18 mouse cellular contexts compared by ENCODE assay signal in the genomic region with DNA sequence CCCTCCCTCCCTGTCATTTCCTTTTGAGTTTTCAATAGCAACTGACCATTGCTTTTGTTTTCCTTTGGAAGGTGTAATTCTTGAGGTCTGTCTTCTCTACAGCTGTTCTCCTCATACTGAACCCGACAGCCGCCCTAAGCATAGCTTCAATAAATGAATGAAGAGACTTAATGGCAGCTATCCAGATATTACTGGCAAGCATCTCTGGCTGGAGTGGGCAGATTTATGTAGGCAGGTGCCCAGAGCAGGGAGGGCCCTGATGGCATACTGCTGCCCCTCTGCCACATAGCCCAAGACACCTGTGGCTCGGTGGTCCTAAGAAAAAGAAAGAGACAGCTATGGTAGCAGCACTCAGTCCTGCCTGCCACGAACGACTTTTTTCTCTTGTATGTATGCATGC. TPM values are rescaled to one million over a fixed set of nuclear protein-coding genes. Genes with fewer than 3 reads are reported as not detected.
"Had no signal": no experiment of that assay in that cellular context is flagged by ENCODE, and none has a peak within 500 bp of the region (broad histone marks: within the 10 kb centered on the region; RNA-seq: fewer than 3 reads in every experiment).

No protein-coding gene starts in this region.

- DNase-seq: lung, adult 18-20 months; lung, postnatal 14 days; lung, postnatal 36 days; right cerebral cortex, adult 18-20 months; right cerebral cortex, postnatal 25 days; right cerebral cortex, postnatal 4 days; spleen, adult 18-20 months; thymus, adult 18-20 months; thymus, postnatal 14 days; thymus, postnatal 36 days had no signal

- H3K27ac ChIP-seq: lung, embryonic 15.5 days; macrophage; midbrain, embryonic 13.5 days; midbrain, embryonic 15.5 days; neural tube, embryonic 12.5 days had no signal

- H3K27me3 ChIP-seq: lung, embryonic 15.5 days; midbrain, embryonic 13.5 days; midbrain, embryonic 15.5 days; neural tube, embryonic 12.5 days had no signal

- ATAC-seq: lung, postnatal 0 days; midbrain, embryonic 13.5 days; midbrain, embryonic 15.5 days had no signal

- H3K4me1 ChIP-seq: lung, embryonic 15.5 days; megakaryocyte, embryonic 14.5 days had no signal

- H3K9me3 ChIP-seq: lung, embryonic 15.5 days; megakaryocyte, embryonic 14.5 days; midbrain, embryonic 13.5 days; midbrain, embryonic 15.5 days; neural tube, embryonic 12.5 days had no signal

- H3K9ac ChIP-seq: lung, embryonic 15.5 days; midbrain, embryonic 13.5 days; midbrain, embryonic 15.5 days; neural tube, embryonic 12.5 days had no signal

- H3K4me3 ChIP-seq: lung, embryonic 15.5 days; megakaryocyte, embryonic 14.5 days; midbrain, embryonic 13.5 days; midbrain, embryonic 15.5 days; neural tube, embryonic 12.5 days had no signal

- H3K4me2 ChIP-seq: lung, embryonic 15.5 days; midbrain, embryonic 11.5 days; midbrain, embryonic 13.5 days; midbrain, embryonic 15.5 days; neural tube, embryonic 12.5 days had no signal

- H3K36me3 ChIP-seq: lung, embryonic 15.5 days; midbrain, embryonic 13.5 days; midbrain, embryonic 15.5 days; neural tube, embryonic 12.5 days had no signal

RNA-seq across cellular contexts. Expression of a gene that starts 21.5 kb away (rescaled TPM):
- polyA plus RNA-seq: macrophage had no signal
